Mouse (Mus musculus) intestine, embryonic 15.5 days (tissue): ENCODE results near the gene Swi5. TPM values are rescaled to one million over a fixed set of nuclear protein-coding genes. Genes with fewer than 3 reads are reported as not detected.

Experiments
- ATAC-seq: fragments of 200-750 bp; cut with Nextera tagmentation; 2 replicates; pipeline ENCODE4 v1.8.0; 2017; ENCODE audit warnings: moderate TSS enrichment, moderate library complexity
- H3K27ac ChIP-seq: fragments of 300-500 bp; sonication (generic); 2 replicates; pipeline ENCODE4 v1.5.1; 2015; ENCODE audit warnings: mild to moderate bottlenecking, inconsistent platforms
- H3K27me3 ChIP-seq: fragments of 300-500 bp; sonication (generic); replicated peaks from 2 replicates; pipeline ENCODE4 v1.6.1; 2015; ENCODE audit warnings: inconsistent platforms
- H3K36me3 ChIP-seq: fragments of 300-500 bp; sonication (generic); 2 replicates; pipeline ENCODE4 v1.6.1; 2015; ENCODE audit warnings: inconsistent platforms
- H3K4me1 ChIP-seq: fragments of 300-500 bp; sonication (generic); replicated peaks from 2 replicates; pipeline ENCODE4 v1.6.1; 2015; ENCODE audit warnings: inconsistent platforms
- H3K4me2 ChIP-seq: fragments of 300-500 bp; sonication (generic); replicated peaks from 2 replicates; pipeline ENCODE4 v1.6.1; 2015; ENCODE audit warnings: mild to moderate bottlenecking, inconsistent platforms
- H3K4me3 ChIP-seq: fragments of 300-500 bp; sonication (generic); replicated peaks from 2 replicates; pipeline ENCODE4 v1.5.1; 2015; ENCODE audit warnings: inconsistent platforms
- H3K9ac ChIP-seq: fragments of 300-500 bp; sonication (generic); 2 replicates; pipeline ENCODE4 v1.6.1; 2015; ENCODE audit warnings: inconsistent platforms
- H3K9me3 ChIP-seq: fragments of 300-500 bp; sonication (generic); 2 replicates; pipeline ENCODE4 v1.6.1; 2016; ENCODE audit warnings: inconsistent platforms
- WGBS: fragments of 180-500 bp; shearing (Covaris S2); methylation state at CpG from one replicate; pipeline ENCODE4 v1.1.7; 2015; 5-methylcytosine and 5-hydroxymethylcytosine counted together
- polyA plus RNA-seq: library from polyadenylated mRNA; unstranded; fragments of >200 nt; fragmentation: Nextera tagmentation; extraction: Ambion mirVana; gene quantifications from 2 replicates; pipeline ENCODE4 v1.2.1, GENCODE M21; 2015

The Swi5 gene
- polyA plus RNA-seq, 1 experiment from 2014 or later, result 387 TPM

- peak; percentile 13 for ATAC-seq
- 28% methylated on average over 9 of the region's 9 CpGs for WGBS
- Histone ChIP-seq H3K36me3 (0 out of 2 replicates have a peak, but pooled peaks cover under 1% of the 10 kb centered on the region), H3K4me3 (no peak overlapping the region), H3K4me2 (peak overlapping the region; percentile 60), H3K4me1 (peaks cover 56% of the 10 kb centered on the region), H3K9ac (no peak overlapping the region), H3K27me3 (0 out of 2 replicates have a peak, but pooled peaks cover 2% of the 10 kb centered on the region), H3K27ac (peak overlapping the region; percentile 91), H3K9me3 (no peaks in the 10 kb centered on the region)
Measured at GRCm38 (mm10) chr2:32319586-32320580, 32.0 kb upstream of the Swi5 start.

- Histone ChIP-seq H3K4me3 (peak overlapping the region; percentile 44), H3K4me2 (peak overlapping the region; percentile 60), H3K4me1 (peaks cover 57% of the 10 kb centered on the region), H3K9me3 (no peaks in the 10 kb centered on the region), H3K36me3 (0 out of 2 replicates have a peak, but pooled peaks cover 3% of the 10 kb centered on the region), H3K27me3 (0 out of 2 replicates have a peak, but pooled peaks cover 2% of the 10 kb centered on the region), H3K9ac (peak overlapping the region; percentile 58), H3K27ac (peak overlapping the region; percentile 91)
- no peak for ATAC-seq
- WGBS, result 63% methylated on average over 14 of the region's 14 CpGs
Measured at GRCm38 (mm10) chr2:32318709-32319585, 31.1 kb upstream of the Swi5 start.

GRCm38 (mm10) chr2:32317791-32318417 lies 30.0 kb upstream of the Swi5 start:
- Histone ChIP-seq H3K4me2 (peak overlapping the region; percentile 60), H3K9ac (peak overlapping the region; percentile 58), H3K27ac (peak overlapping the region; percentile 91), H3K36me3 (0 out of 2 replicates have a peak, but pooled peaks cover 3% of the 10 kb centered on the region), H3K4me3 (peak overlapping the region; percentile 44), H3K27me3 (no peaks in the 10 kb centered on the region), H3K4me1 (peaks cover 57% of the 10 kb centered on the region), H3K9me3 (no peaks in the 10 kb centered on the region)
- 9% methylated on average over 19 of the region's 19 CpGs for WGBS
- peak; percentile 74 for ATAC-seq

- WGBS, result 40% methylated on average over 20 of the region's 20 CpGs
- no peak for ATAC-seq
- no peak overlapping the region for H3K4me3 ChIP-seq
- no peaks in the 10 kb centered on the region for H3K27me3 ChIP-seq
- peak overlapping the region; percentile 91 for H3K27ac ChIP-seq
- no peaks in the 10 kb centered on the region for H3K9me3 ChIP-seq
- H3K4me2 ChIP-seq, result no peak overlapping the region
- 0 out of 2 replicates have a peak overlapping the region, but pooled peaks have one; percentile 18 for H3K9ac ChIP-seq
- H3K4me1 ChIP-seq, result peaks cover 60% of the 10 kb centered on the region
- H3K36me3 ChIP-seq, result 0 out of 2 replicates have a peak, but pooled peaks cover 3% of the 10 kb centered on the region
Measured at GRCm38 (mm10) chr2:32316887-32317656, 29.2 kb upstream of the Swi5 start.

GRCm38 (mm10) chr2:32315751-32316150 lies 27.9 kb upstream of the Swi5 start:
- 12% methylated on average over 8 of the region's 8 CpGs for WGBS
- 0 out of 2 replicates have a peak, but pooled peaks cover 3% of the 10 kb centered on the region for H3K36me3 ChIP-seq
- H3K4me3 ChIP-seq, result no peak overlapping the region
- no peak for ATAC-seq
- peak overlapping the region; percentile 84 for H3K27ac ChIP-seq
- no peak overlapping the region for H3K9ac ChIP-seq
- H3K9me3 ChIP-seq, result no peaks in the 10 kb centered on the region
- H3K4me1 ChIP-seq, result peaks cover 67% of the 10 kb centered on the region
- peak overlapping the region; percentile 37 for H3K4me2 ChIP-seq
- H3K27me3 ChIP-seq, result no peaks in the 10 kb centered on the region

GRCm38 (mm10) chr2:32314831-32315230 lies 27.0 kb upstream of the Swi5 start:
- Histone ChIP-seq H3K27ac (no peak overlapping the region), H3K9ac (no peak overlapping the region), H3K4me3 (no peak overlapping the region), H3K4me2 (no peak overlapping the region), H3K9me3 (no peaks in the 10 kb centered on the region), H3K4me1 (peaks cover 61% of the 10 kb centered on the region), H3K27me3 (no peaks in the 10 kb centered on the region), H3K36me3 (0 out of 2 replicates have a peak, but pooled peaks cover 8% of the 10 kb centered on the region)
- WGBS, result 93% methylated on average over 14 of the region's 14 CpGs
- no peak for ATAC-seq

GRCm38 (mm10) chr2:32312318-32312964 lies 24.6 kb upstream of the Swi5 start:
- peaks cover 41% of the 10 kb centered on the region for H3K4me1 ChIP-seq
- peak overlapping the region; percentile 69 for H3K4me3 ChIP-seq
- peak overlapping the region; percentile 66 for H3K9ac ChIP-seq
- 4% methylated on average over 55 of the region's 56 CpGs for WGBS
- H3K36me3 ChIP-seq, result peaks cover 14% of the 10 kb centered on the region; the same call in 1 of the 2 replicates
- peak overlapping the region; percentile 100 for H3K4me2 ChIP-seq
- H3K9me3 ChIP-seq, result no peaks in the 10 kb centered on the region
- ATAC-seq, result peak; percentile 89
- 0 out of 2 replicates have a peak overlapping the region, but pooled peaks have one; percentile 40 for H3K27ac ChIP-seq
- no peaks in the 10 kb centered on the region for H3K27me3 ChIP-seq

- Histone ChIP-seq H3K4me3 (peak overlapping the region; percentile 69), H3K9ac (peak overlapping the region; percentile 66), H3K27me3 (no peaks in the 10 kb centered on the region), H3K4me2 (peak overlapping the region; percentile 100), H3K27ac (0 out of 2 replicates have a peak overlapping the region, but pooled peaks have one; percentile 40), H3K4me1 (peaks cover 34% of the 10 kb centered on the region), H3K9me3 (no peaks in the 10 kb centered on the region), H3K36me3 (peaks cover 17% of the 10 kb centered on the region; the same call in 1 of the 2 replicates)
- no peak; the same call in none of the 2 replicates for ATAC-seq
- 10% methylated on average over 37 of the region's 42 CpGs for WGBS
Measured at GRCm38 (mm10) chr2:32311443-32312317, 23.8 kb upstream of the Swi5 start.

- Histone ChIP-seq H3K4me1 (peaks cover 23% of the 10 kb centered on the region), H3K4me2 (peak overlapping the region; percentile 100; the same call in 1 of the 2 replicates), H3K27me3 (no peaks in the 10 kb centered on the region), H3K9me3 (no peaks in the 10 kb centered on the region), H3K27ac (no peak overlapping the region), H3K9ac (no peak overlapping the region), H3K4me3 (no peak overlapping the region), H3K36me3 (peaks cover 30% of the 10 kb centered on the region)
- 87% methylated on average over 18 of the region's 18 CpGs for WGBS
- ATAC-seq, result no peak
Measured at GRCm38 (mm10) chr2:32310096-32310845, 22.4 kb upstream of the Swi5 start.
